Mouse (Mus musculus) Patski (cell line): ENCODE data around the gene Flt3. TPM values are rescaled to one million over a fixed set of nuclear protein-coding genes. Genes with fewer than 3 reads are reported as not detected.

Experiments
- ATAC-seq: fragments of 100-300 bp; one replicate; pipeline ENCODE4 v1.8.0; 2021
- CTCF ChIA-PET: fragments of 350-600 bp; sonication (Branson Sonifier 250); formaldehyde crosslinking; loops from one replicate; lab custom pipeline; 2022; ENCODE audit warnings: inconsistent platforms; lab: Charles Lee
- POLR2A ChIA-PET: fragments of 350-600 bp; sonication (Branson Sonifier 250); formaldehyde crosslinking; loops from one replicate; lab custom pipeline; 2022; ENCODE audit warnings: antibody characterized with exemption, inconsistent platforms; lab: Charles Lee
- DNase-seq: peaks from one replicate; pipeline ENCODE4 v3.0.0-alpha.2; 2011; ENCODE audit warnings: low read depth, low spot score
- H3K27me3 ChIP-seq: fragments of 371-371 bp; one replicate; pipeline ENCODE4 v1.5.1; 2021
- CTCF ChIP-seq: fragments of 100-300 bp; IDR thresholded peaks from one replicate; pipeline ENCODE4 v1.5.1; 2021
- in situ Hi-C: fragments of 300-500 bp; cut with MboI; formaldehyde crosslinking; loops from 3 replicates; pipeline ENCODE4 v1.11.1; 2018; ENCODE audit warnings: low pct_unique_long_range_greater_than_20kb, mixed read lengths
- polyA plus RNA-seq: library from polyadenylated mRNA; unstranded; gene quantifications from one replicate; pipeline ENCODE4 v1.2.3, GENCODE M21; 2021

The Flt3 gene
- polyA plus RNA-seq, 1 experiment from 2014 or later = 0.30 TPM

DNA sequence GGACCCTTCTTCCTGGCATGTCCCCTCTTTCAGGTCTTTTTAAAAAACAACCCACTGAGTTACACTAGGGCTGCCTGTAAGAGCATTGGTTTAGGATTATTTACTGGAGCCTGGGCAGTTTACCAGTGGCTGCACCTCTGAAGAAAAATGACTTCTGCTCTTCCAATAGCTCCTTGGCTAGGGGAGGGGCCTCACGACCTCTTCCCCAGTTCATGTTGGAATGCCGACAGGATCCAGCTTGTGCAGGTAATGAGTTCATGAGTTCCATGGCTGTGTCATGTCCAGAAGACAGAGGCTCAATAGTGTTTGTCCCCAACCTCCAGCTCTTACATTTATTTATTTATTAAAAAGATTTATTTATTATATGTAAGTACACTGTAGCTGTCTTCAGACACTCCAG, 35.5 kb upstream of the Flt3 start:
- ATAC-seq (no peak), DNase-seq (no peak)
- ChIA-PET CTCF (interaction anchor here (1.2 kb wide), 1 partner anchor 24 kb away, joined by 4 read pairs; no protein-coding TSS in a partner anchor), POLR2A (interaction anchor here (0.5 to 1.6 kb wide), 3 partner anchors 21 to 59 kb away, joined by 3 to 5 read pairs (median 4); no protein-coding TSS in a partner anchor)
- in situ Hi-C loops = no loop called here
- no peak for TF ChIP-seq CTCF
- no peaks in the 10 kb centered on the region for H3K27me3 ChIP-seq

DNA sequence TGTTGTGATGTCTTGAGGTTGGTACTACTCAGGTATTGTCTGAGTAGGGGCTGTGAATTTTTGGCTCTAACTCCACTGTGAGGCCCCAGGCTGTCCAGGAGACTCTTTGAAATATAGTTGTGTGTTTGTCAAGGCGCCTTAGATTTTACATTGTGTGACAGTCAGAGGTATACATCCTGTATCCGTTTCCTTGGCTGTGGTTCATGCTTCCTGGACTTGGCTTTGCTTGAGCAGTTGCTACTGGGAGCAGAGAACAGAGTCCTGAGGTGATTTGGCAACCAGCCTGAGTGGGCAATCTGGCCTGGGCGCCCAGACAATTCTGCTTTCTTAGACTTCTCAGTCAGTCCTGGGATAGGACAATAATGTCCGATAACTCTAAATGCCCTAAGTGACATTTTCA, 34.9 kb upstream of the Flt3 start:
- DNase-seq = no peak
- TF ChIP-seq CTCF = no peak
- CTCF ChIA-PET = interaction anchor here (1.2 kb wide), 2 partner anchors 9 to 25 kb away, joined by 3 to 4 read pairs; no protein-coding TSS in a partner anchor
- POLR2A ChIA-PET = interaction anchor here (0.5 to 1.6 kb wide), 2 partner anchors 21 to 59 kb away, joined by 3 to 5 read pairs; no protein-coding TSS in a partner anchor
- ATAC-seq = peak; percentile 36
- in situ Hi-C loops = no loop called here
- no peaks in the 10 kb centered on the region for H3K27me3 ChIP-seq

DNA sequence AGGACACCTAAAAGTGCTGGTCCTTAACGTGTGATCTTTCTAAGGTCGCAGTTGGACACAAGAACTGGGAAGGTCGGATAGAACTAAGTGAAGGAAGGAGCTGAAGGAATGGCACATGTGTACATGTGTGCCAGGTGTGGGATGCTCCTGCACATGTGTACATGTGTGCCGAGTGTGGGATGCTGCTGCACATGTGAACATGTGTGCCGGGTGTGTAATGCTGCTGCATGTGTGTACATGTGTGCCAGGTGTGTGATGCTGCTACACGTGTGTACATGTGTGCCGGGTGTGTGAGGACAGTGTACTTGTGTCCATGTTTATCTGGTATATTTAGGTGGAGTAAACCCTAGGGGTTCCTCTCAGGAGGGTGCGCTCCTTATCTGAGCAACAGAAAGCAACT, 32.6 kb upstream of the Flt3 start:
- no peak for TF ChIP-seq CTCF
- ATAC-seq (no peak), DNase-seq (no peak)
- POLR2A ChIA-PET = no interaction called here
- in situ Hi-C loops = no loop called here
- CTCF ChIA-PET = interaction anchor here (0.9 to 1.0 kb wide), 2 partner anchors 9 to 14 kb away, joined by 3 to 5 read pairs; no protein-coding TSS in a partner anchor
- H3K27me3 ChIP-seq = no peaks in the 10 kb centered on the region

DNA sequence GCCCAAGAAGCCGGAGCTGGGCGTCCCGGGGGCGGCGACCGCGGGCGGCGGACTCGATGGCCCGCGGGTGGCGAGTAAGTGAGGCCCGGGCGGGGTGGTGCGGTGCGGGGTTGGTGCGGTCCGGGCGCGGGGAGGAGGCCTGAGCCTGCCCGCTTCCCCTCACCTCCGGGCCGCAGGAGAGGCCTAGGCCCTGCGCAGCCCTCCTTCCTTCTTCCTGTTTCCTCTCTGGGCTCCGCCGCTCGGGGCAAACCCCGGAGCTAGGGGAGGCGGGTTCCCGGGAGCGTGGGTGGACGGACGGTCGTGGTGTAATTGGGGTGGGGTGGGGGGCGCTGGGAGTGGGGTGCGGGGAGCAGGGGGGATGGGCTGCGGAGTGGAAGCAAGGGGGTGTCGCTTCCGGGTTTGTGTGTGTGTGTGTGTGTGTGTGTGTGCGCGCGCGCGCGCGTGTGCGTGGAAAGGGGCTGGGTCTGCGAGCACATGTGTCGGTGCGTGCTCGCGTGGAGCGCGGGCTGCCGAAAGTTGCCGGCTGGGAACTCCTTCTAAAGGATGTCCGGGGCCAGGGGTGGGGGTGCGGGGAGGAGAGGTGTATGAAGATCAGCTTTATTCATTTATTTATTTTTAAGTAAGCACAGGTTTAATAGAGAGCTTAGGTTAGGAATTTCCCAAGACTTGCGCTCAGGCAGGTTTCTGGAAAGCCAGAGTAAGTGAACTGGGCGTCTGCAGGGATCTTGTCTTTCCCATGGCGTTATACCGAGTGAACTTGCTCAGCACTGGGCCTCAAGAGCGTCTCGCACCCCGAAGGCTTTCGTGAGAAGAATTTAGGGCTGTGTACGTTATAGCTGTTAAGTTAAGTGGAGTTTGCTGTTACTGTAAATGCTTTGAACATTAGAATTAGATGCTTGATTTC, 30.9 kb upstream of the Flt3 start:
- ATAC-seq (peak; percentile 48), DNase-seq (no peak)
- in situ Hi-C loops = no loop called here
- no peaks in the 10 kb centered on the region for H3K27me3 ChIP-seq
- POLR2A ChIA-PET = interaction anchor here (0.6 to 1.6 kb wide), 6 partner anchors 10 to 220 kb away, joined by 3 to 6 read pairs (median 3); no protein-coding TSS in a partner anchor
- CTCF ChIA-PET = interaction anchor here (1.1 to 1.7 kb wide), 4 partner anchors 8 to 17 kb away, joined by 3 read pairs; no protein-coding TSS in a partner anchor
- TF ChIP-seq CTCF = no peak

DNA sequence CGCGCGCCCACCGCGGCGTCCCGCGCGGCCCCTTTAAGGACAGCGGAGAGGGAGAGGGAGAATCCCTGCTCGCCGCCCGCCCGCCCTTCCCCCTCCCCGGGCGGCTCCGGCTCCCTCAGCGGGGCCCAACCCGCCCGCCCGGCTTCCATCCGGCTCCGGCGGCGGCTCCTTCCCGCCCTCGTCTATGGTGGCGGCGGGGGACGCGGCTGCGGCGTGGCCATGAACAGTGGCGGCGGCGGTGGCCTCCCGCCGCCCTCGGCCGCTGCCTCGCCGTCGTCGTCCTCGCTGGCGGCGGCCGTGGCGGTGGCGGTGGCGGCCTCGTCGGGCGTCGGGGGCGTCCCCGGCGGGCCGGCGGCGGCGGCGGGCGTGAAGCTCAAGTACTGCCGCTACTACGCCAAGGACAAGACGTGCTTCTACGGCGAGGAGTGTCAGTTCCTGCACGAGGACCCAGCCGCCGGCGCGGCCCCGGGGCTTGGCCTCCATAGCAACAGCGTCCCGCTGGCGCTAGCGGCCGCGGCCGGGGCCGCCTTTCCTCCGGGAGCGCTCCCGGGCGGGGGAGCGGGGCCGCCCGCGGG, 30.2 kb upstream of the Flt3 start:
- POLR2A ChIA-PET = interaction anchor here (0.7 to 1.6 kb wide), 6 partner anchors 10 to 120 kb away, joined by 3 to 6 read pairs (median 4); no protein-coding TSS in a partner anchor

DNA sequence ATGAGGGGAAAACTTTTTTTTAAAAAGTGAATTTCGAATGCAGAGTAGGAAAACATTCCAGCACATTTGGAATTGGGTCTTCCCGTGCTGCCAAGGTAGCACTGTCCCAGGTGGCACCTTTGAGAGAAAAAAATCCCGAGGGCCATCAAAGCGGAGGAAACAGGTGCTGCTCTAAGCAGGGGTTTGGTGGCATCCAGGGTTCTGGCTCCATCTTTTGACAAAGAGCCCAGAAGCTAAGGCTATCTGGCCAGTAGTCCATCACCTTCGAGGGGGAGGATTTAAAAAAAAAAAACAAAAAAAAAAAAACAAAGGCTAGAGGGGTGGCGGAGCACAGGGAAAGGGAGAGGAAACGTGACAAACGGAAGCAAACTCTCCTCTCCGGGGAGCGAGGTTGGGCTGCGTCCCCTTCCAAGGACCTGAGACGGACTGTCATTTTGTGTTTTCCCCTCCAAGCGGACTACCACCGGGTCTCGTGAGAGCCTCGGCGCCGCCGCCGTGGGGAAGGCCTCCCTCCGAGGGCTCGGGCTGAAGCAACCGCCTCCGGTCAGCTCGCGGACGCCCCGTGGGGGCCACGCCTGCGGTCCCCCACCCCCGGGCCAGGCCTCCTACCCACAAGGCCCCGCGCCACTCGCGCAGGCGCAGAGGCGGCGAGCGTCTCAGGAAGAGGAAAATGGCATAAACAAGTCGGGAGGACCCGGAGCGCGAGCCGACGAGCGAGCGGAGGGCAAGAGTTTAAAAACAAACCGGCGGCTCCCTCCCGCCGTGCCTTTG, 29.4 kb upstream of the Flt3 start, which contains the start of gene Pan3:
Pan3 (plus strand) TSS at position 627 of the 771 bp plus-strand sequence.
- no peaks in the 10 kb centered on the region for H3K27me3 ChIP-seq
- POLR2A ChIA-PET = interaction anchor here (0.5 to 1.5 kb wide), 5 partner anchors 11 to 1752 kb away, joined by 3 to 6 read pairs (median 5); no protein-coding TSS in a partner anchor
- TF ChIP-seq CTCF = no peak
- CTCF ChIA-PET = interaction anchor here (1.5 kb wide), 1 partner anchor 18 kb away, joined by 3 read pairs; no protein-coding TSS in a partner anchor
- ATAC-seq (peak; percentile 65), DNase-seq (peak; percentile 79)
- in situ Hi-C loops = no loop called here

More for the DNA sequence above, 30.2 kb upstream of the Flt3 start:
- DNase-seq (no peak), ATAC-seq (peak; percentile 83)
- no peak for TF ChIP-seq CTCF
- no peaks in the 10 kb centered on the region for H3K27me3 ChIP-seq
- in situ Hi-C loops = no loop called here
- CTCF ChIA-PET = interaction anchor here (1.2 to 1.5 kb wide), 2 partner anchors 10 to 17 kb away, joined by 3 read pairs; no protein-coding TSS in a partner anchor

DNA sequence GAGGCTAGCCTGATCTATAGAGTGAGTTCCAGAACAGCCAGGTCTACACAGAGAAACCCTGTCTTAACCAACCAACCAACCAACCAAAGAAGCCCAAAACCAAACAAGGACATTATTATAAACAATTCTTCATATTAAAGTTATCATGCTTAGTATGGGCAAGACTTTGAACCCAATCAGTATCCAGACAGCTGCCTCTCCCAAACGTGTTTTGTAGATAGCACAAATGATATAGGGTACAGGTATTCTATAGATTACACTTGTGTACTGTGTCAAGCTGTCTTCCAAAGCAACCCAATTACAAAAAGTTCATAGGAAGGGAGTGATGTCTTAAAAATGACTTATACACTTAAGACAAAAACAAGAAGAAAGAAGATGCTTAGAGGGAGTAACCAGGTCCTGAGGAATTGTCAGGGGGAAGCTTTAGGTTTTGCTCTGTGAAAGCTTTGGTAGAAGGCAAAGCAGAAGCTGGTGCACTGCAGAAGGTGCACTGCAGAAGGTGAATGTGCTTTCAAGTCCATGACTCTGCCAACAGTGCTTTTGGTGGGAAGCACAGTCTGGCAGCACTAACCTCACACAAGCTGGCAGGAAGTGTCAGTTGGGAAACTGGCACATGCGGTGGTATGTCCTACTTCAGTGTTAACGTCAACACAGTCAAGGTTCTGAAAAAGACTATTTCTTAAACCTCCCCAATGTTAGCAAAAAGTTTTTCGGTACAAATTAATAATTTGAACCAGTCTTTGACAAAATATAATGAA, 25.9 kb upstream of the Flt3 start:
- in situ Hi-C loops = no loop called here
- no peak for DNase-seq
- POLR2A ChIA-PET = no interaction called here
- CTCF ChIA-PET = interaction anchor here (1.1 to 2.2 kb wide), 2 partner anchors 8 to 24 kb away, joined by 3 to 9 read pairs; no protein-coding TSS in a partner anchor
- no peaks in the 10 kb centered on the region for H3K27me3 ChIP-seq
- no peak for ATAC-seq
- TF ChIP-seq CTCF = no peak

DNA sequence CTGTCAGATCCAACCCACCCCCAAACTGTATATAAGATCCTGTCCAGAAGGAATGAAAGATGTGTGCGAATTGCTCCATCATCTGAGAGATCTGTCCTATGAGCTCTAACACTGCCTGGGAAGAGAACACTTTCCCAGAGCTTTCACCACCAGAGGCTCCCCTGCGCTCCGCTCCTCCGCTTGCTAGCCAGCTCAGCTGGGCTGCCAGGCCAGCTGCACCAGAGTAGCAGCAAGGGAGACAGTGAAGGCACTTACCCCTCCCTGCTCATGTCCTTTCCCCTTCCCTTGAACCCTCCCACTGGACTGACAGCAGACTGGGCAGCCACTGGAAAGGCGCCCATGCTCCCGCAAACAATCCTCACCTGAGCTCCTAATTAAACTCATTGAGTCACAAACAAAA, 23.3 kb upstream of the Flt3 start:
- ChIA-PET CTCF (interaction anchor here (1.1 to 1.3 kb wide), 3 partner anchors 8 to 98 kb away, joined by 3 read pairs; no protein-coding TSS in a partner anchor), POLR2A (interaction anchor here (0.7 kb wide), 1 partner anchor 94 kb away, joined by 3 read pairs; no protein-coding TSS in a partner anchor)
- in situ Hi-C loops = loop anchor here (5.0 kb wide), 1 partner anchor 119 kb away; no protein-coding TSS in a partner anchor
- ATAC-seq (no peak), DNase-seq (no peak)
- no peak for TF ChIP-seq CTCF
- H3K27me3 ChIP-seq = no peaks in the 10 kb centered on the region
